ENCODE assay signal across 16 mouse cellular contexts in the genomic region with DNA sequence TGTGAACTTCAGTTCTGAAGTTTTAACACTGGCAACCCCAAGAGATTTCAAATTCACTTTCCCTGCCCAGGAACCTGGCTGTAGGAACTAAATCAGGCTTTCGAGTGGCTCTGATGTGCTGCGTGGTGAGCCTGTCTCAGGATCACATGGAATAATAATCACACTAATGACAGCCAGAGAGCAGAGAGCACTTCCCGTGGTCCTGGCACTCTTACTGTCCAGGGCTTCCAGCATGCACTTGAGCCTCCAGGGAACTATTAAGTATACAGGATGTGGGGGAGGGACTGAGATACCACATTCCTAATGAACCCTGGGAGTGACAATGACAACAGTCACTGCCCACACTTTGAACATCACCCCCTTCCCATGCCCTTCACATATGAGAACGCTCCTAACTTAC.
A peak's percentile ranks its signal among the peaks of the same experiment; 100 is the strongest.
DNase-seq lines count a peak whose midpoint lies in the region; ATAC-seq and TF ChIP-seq lines count a peak whose summit lies in the region.
"Had no signal": no experiment of that assay in that cellular context is flagged by ENCODE, and none has a peak within 500 bp of the region (broad histone marks: within the 10 kb centered on the region; RNA-seq: fewer than 3 reads in every experiment).

No protein-coding gene starts in this region.

- TF ChIP-seq EP300 in lung, postnatal 0 days (IDR thresholded peaks at IDR 0.05), result no peak

- H3K36me3 ChIP-seq in kidney, adult 2 months (ENCODE audit: control insufficient read depth, insufficient read depth, low read length), result no peaks in the 10 kb centered on the region
- no peaks in the 10 kb centered on the region for H3K36me3 ChIP-seq in lung, postnatal 0 days (ENCODE audit: insufficient read depth, low read length)
- no peaks in the 10 kb centered on the region for H3K36me3 ChIP-seq in heart, embryonic 16.5 days (ENCODE audit: control insufficient read depth, insufficient read depth)
- H3K36me3 ChIP-seq: embryonic facial prominence, embryonic 12.5 days; forebrain, embryonic 15.5 days; limb, embryonic 13.5 days had no signal

- H3K27me3 ChIP-seq in kidney, adult 2 months (replicated peaks; ENCODE audit: control insufficient read depth, insufficient read depth, low read length), result no peaks in the 10 kb centered on the region
- H3K27me3 ChIP-seq in lung, postnatal 0 days (replicated peaks; ENCODE audit: insufficient read depth, low read length), result no peaks in the 10 kb centered on the region
- peaks cover 2% of the 10 kb centered on the region; the same call in 1 of the 2 replicates for H3K27me3 ChIP-seq in heart, embryonic 16.5 days (ENCODE audit: control insufficient read depth, insufficient read depth, low read length)
- H3K27me3 ChIP-seq: forebrain, embryonic 15.5 days had no signal

- no peak for TF ChIP-seq POLR2A in kidney, adult 2 months (IDR thresholded peaks at IDR 0.05; ENCODE audit: low read depth, low read length)

- peak; percentile 30; the same call in 1 of the 2 replicates for ATAC-seq in lung, postnatal 0 days
- ATAC-seq in heart, embryonic 16.5 days (replicated peaks; ENCODE audit: extremely low read depth, insufficient read depth, low FRiP score), result peak; percentile 59
- ATAC-seq: forebrain, embryonic 15.5 days; hindbrain, embryonic 16.5 days; liver, postnatal 0 days had no signal

- no peak overlapping the region for H3K27ac ChIP-seq in kidney, adult 2 months (ENCODE audit: insufficient read depth, low read depth, low read length)
- no peak overlapping the region for H3K27ac ChIP-seq in lung, postnatal 0 days (ENCODE audit: low read length)
- peak overlapping the region; percentile 65 for H3K27ac ChIP-seq in heart, embryonic 16.5 days (ENCODE audit: low read length)
- H3K27ac ChIP-seq: embryonic facial prominence, embryonic 12.5 days; forebrain, embryonic 15.5 days; limb, embryonic 13.5 days had no signal

- TF ChIP-seq CTCF in kidney, adult 2 months (conservative IDR thresholded peaks at IDR 0.05; ENCODE audit: insufficient read depth, insufficient read length, low read depth, low read length), result no peak
- TF ChIP-seq CTCF in lung, postnatal 0 days (IDR thresholded peaks at IDR 0.05), result no peak

- H3K4me1 ChIP-seq in kidney, adult 2 months (ENCODE audit: control insufficient read depth, insufficient read depth, low read length), result no peaks in the 10 kb centered on the region
- H3K4me1 ChIP-seq in lung, postnatal 0 days (ENCODE audit: insufficient read depth, low read depth, low read length), result no peaks in the 10 kb centered on the region
- H3K4me1 ChIP-seq in heart, embryonic 16.5 days (ENCODE audit: control insufficient read depth, insufficient read depth, low read length), result peaks cover 18% of the 10 kb centered on the region; the same call in 1 of the 2 replicates

- no peak overlapping the region for H3K4me2 ChIP-seq in lung, postnatal 0 days (replicated peaks; ENCODE audit: low read depth, low read length)
- H3K4me2 ChIP-seq in heart, embryonic 16.5 days (ENCODE audit: low read depth, low read length), result no peak overlapping the region
- H3K4me2 ChIP-seq: embryonic facial prominence, embryonic 12.5 days; forebrain, embryonic 15.5 days; limb, embryonic 13.5 days had no signal

- DNase-seq in kidney, adult 2 months, result peak; percentile 47
- no peak for DNase-seq in kidney, postnatal 14 days
- peak; percentile 8 for DNase-seq in lung, postnatal 0 days (ENCODE audit: low spot score)
- DNase-seq in lung, adult 18-20 months, result no peak
- peak; percentile 19 for DNase-seq in lung, postnatal 36 days
- DNase-seq in cerebellum, adult 9-10 months, result no peak
- no peak for DNase-seq in left cerebral cortex, adult 8-10 months (ENCODE audit: low spot score in 2 of 2)
- DNase-seq: adrenal gland, adult 8-10 months; cerebellum, adult 18-20 months; liver, postnatal 0 days; spleen, adult 18-20 months had no signal

- H3K9ac ChIP-seq in lung, postnatal 0 days (replicated peaks; ENCODE audit: low read depth), result no peak overlapping the region
- H3K9ac ChIP-seq in heart, embryonic 16.5 days (ENCODE audit: low read length), result no peak overlapping the region
- H3K9ac ChIP-seq: embryonic facial prominence, embryonic 12.5 days; forebrain, embryonic 15.5 days; limb, embryonic 13.5 days; liver, postnatal 0 days had no signal

- H3K4me3 ChIP-seq in kidney, adult 2 months (ENCODE audit: insufficient read depth, low read depth, low read length), result no peak overlapping the region
- H3K4me3 ChIP-seq in lung, postnatal 0 days (ENCODE audit: low read depth, low read length), result no peak overlapping the region
- H3K4me3 ChIP-seq in heart, embryonic 16.5 days (ENCODE audit: low read length), result no peak overlapping the region
- H3K4me3 ChIP-seq: embryonic facial prominence, embryonic 12.5 days; forebrain, embryonic 15.5 days; limb, embryonic 13.5 days had no signal

- 32% methylated on average over 4 of the region's 4 CpGs for WGBS in kidney, adult 2 months
- WGBS in lung, postnatal 0 days, result 32% methylated on average over 4 of the region's 4 CpGs
- WGBS in heart, embryonic 16.5 days, result 27% methylated on average over 4 of the region's 4 CpGs

- H3K9me3 ChIP-seq in lung, postnatal 0 days (ENCODE audit: low read length), result no peaks in the 10 kb centered on the region
- H3K9me3 ChIP-seq in heart, embryonic 16.5 days (replicated peaks; ENCODE audit: control insufficient read depth, low read length), result no peaks in the 10 kb centered on the region
- H3K9me3 ChIP-seq: embryonic facial prominence, embryonic 12.5 days; forebrain, embryonic 15.5 days; limb, embryonic 13.5 days had no signal

Comparison
In these comparisons a context has a peak if more than half of its experiments do, and no peak if none do; other contexts are left out.
1. DNase-seq: peak in kidney, adult 2 months (single experiment), lung, postnatal 0 days (single experiment) and lung, postnatal 36 days (single experiment); none in kidney, postnatal 14 days (single experiment), lung, adult 18-20 months (0 of 2), cerebellum, adult 9-10 months (single experiment) and left cerebral cortex, adult 8-10 months (0 of 2).